Mouse (Mus musculus): ENCODE measurements around the gene Upf2. TPM values are rescaled to one million over a fixed set of nuclear protein-coding genes. Genes with fewer than 3 reads are reported as not detected.
"Not testable (repeated sequence)": the region's sequence is repeated elsewhere in the genome, so short reads cannot be mapped to it uniquely, and the experiment has no call there.

Gene Upf2
- polyA plus RNA-seq, 2 experiments from 2014 or later: 18.5 to 20.8 TPM

GRCm38 (mm10) chr2:6072685-6073260 is 121.5 kb downstream of the Upf2 start:
- ATAC-seq: no peak

- no peak for ATAC-seq
Measured at GRCm38 (mm10) chr2:6074891-6075529, 123.7 kb downstream of the Upf2 start.

- ATAC-seq: no peak
Measured at GRCm38 (mm10) chr2:6075530-6075896, 124.2 kb downstream of the Upf2 start.

GRCm38 (mm10) chr2:6080037-6080436 is 128.8 kb downstream of the Upf2 start:
- ATAC-seq: peak; percentile 14

- ATAC-seq: no peak
Measured at GRCm38 (mm10) chr2:6081108-6081507, 129.8 kb downstream of the Upf2 start.

- no peak for ATAC-seq
Measured at GRCm38 (mm10) chr2:6082615-6083014, 131.3 kb downstream of the Upf2 start.

- ATAC-seq: no peak
Measured at GRCm38 (mm10) chr2:6083696-6084095, 132.4 kb downstream of the Upf2 start.

- ATAC-seq: no peak
Measured at GRCm38 (mm10) chr2:6085622-6086530, 134.6 kb downstream of the Upf2 start.

GRCm38 (mm10) chr2:6087151-6087550 is 135.9 kb downstream of the Upf2 start:
- ATAC-seq: no peak

- not testable (repeated sequence) for ATAC-seq
Measured at GRCm38 (mm10) chr2:6089941-6090340, 138.7 kb downstream of the Upf2 start.

GRCm38 (mm10) chr2:6097113-6097716 is 145.9 kb downstream of the Upf2 start:
- ATAC-seq: no peak

- no peak for ATAC-seq
Measured at GRCm38 (mm10) chr2:6098924-6099323, 147.7 kb downstream of the Upf2 start.

- no peak for ATAC-seq
Measured at GRCm38 (mm10) chr2:6099443-6099842, 148.2 kb downstream of the Upf2 start.

GRCm38 (mm10) chr2:6100027-6100749 is 148.9 kb downstream of the Upf2 start:
- no peak for ATAC-seq

GRCm38 (mm10) chr2:6100755-6101154 is 149.5 kb downstream of the Upf2 start:
- ATAC-seq: no peak

GRCm38 (mm10) chr2:6105437-6105836 is 154.2 kb downstream of the Upf2 start:
- ATAC-seq: no peak

Other genes starting within 250 kb of the Upf2 start
- gene Camk1d, start 237.0 kb upstream of the Upf2 start, polyA plus RNA-seq (2017; shearing (Covaris generic)): 10 to 100 TPM in 1 of 2 experiments, 1 to 10 TPM in 1; 9.7 to 10.1 TPM
- gene Nudt5, start 106.5 kb upstream of the Upf2 start, polyA plus RNA-seq (2017; shearing (Covaris generic)): 10 to 100 TPM; 42.0 to 54.7 TPM
- gene Cdc123, start 106.3 kb upstream of the Upf2 start, polyA plus RNA-seq (2017; shearing (Covaris generic)): 100 to 1,000 TPM; 181 to 224 TPM
- gene Gm13199, start 88.5 kb upstream of the Upf2 start, polyA plus RNA-seq (2017; shearing (Covaris generic)): 1 to 10 TPM in 1 of 2 experiments, not detected in 1; 2.5 TPM
- gene Sec61a2, start 56.0 kb upstream of the Upf2 start, polyA plus RNA-seq (2017; shearing (Covaris generic)): 10 to 100 TPM; 17.6 to 25.1 TPM
- under 1 TPM in 1 of 2 experiments, not detected in 1; 0.05 TPM for gene Dhtkd1, start 8.7 kb upstream of the Upf2 start, polyA plus RNA-seq (2017; shearing (Covaris generic))
- under 1 TPM; 0.18 to 0.26 TPM for gene Proser2, start 178.7 kb downstream of the Upf2 start, polyA plus RNA-seq (2017; shearing (Covaris generic))

Measured in CD4-positive, CD25-positive, alpha-beta regulatory T cell, adult 4 months (primary cell).